Mouse (Mus musculus) intestine, embryonic 15.5 days (tissue): ENCODE data around the gene Shank2. TPM values are rescaled to one million over a fixed set of nuclear protein-coding genes. Genes with fewer than 3 reads are reported as not detected.

Source experiments
- ATAC-seq: fragments of 200-750 bp; cut with Nextera tagmentation; 2 replicates; pipeline ENCODE4 v1.8.0; 2017; ENCODE audit warnings: moderate TSS enrichment, moderate library complexity
- H3K27ac ChIP-seq: fragments of 300-500 bp; sonication (generic); 2 replicates; pipeline ENCODE4 v1.5.1; 2015; ENCODE audit warnings: mild to moderate bottlenecking, inconsistent platforms
- H3K27me3 ChIP-seq: fragments of 300-500 bp; sonication (generic); replicated peaks from 2 replicates; pipeline ENCODE4 v1.6.1; 2015; ENCODE audit warnings: inconsistent platforms
- H3K36me3 ChIP-seq: fragments of 300-500 bp; sonication (generic); 2 replicates; pipeline ENCODE4 v1.6.1; 2015; ENCODE audit warnings: inconsistent platforms
- H3K4me1 ChIP-seq: fragments of 300-500 bp; sonication (generic); replicated peaks from 2 replicates; pipeline ENCODE4 v1.6.1; 2015; ENCODE audit warnings: inconsistent platforms
- H3K4me2 ChIP-seq: fragments of 300-500 bp; sonication (generic); replicated peaks from 2 replicates; pipeline ENCODE4 v1.6.1; 2015; ENCODE audit warnings: mild to moderate bottlenecking, inconsistent platforms
- H3K4me3 ChIP-seq: fragments of 300-500 bp; sonication (generic); replicated peaks from 2 replicates; pipeline ENCODE4 v1.5.1; 2015; ENCODE audit warnings: inconsistent platforms
- H3K9ac ChIP-seq: fragments of 300-500 bp; sonication (generic); 2 replicates; pipeline ENCODE4 v1.6.1; 2015; ENCODE audit warnings: inconsistent platforms
- H3K9me3 ChIP-seq: fragments of 300-500 bp; sonication (generic); 2 replicates; pipeline ENCODE4 v1.6.1; 2016; ENCODE audit warnings: inconsistent platforms
- WGBS: fragments of 180-500 bp; shearing (Covaris S2); methylation state at CpG from one replicate; pipeline ENCODE4 v1.1.7; 2015; 5-methylcytosine and 5-hydroxymethylcytosine counted together
- polyA plus RNA-seq: library from polyadenylated mRNA; unstranded; fragments of >200 nt; fragmentation: Nextera tagmentation; extraction: Ambion mirVana; gene quantifications from 2 replicates; pipeline ENCODE4 v1.2.1, GENCODE M21; 2015

The Shank2 gene
- polyA plus RNA-seq, 1 experiment from 2014 or later, result 0.99 TPM

DNA sequence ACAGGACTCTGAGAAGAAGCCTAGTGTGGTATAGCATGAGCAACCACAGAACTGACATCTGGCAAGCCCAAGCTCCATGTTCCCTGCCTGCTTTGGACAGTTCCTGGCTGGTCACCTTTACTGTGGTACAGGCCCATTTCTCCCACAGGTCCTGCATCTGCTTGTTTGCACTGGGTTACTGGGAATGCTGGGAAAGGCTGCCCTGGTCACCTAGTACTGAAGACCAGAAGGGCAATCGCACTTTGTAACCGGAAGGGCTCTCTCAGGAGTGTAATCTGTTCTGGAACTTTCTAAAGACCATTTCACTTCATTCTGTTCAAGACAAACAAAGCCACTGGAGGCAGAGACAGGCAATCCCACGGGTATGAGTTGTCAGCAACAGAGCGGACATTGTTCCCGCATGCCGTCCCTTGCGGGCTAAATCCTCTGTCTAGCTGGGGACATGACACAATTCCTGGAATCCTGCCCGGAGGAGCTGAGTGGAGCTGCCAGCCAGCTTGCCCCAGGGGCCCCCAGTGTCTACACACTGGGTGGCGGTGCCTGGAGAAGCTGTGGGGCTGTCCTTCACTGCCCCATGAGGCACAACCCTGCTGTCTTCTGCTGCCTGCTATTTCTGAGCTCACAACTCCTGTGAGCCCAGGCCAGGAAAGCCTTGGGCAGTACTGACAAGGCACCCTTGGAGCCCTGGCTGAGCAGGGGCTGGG is 36.4 kb downstream of the Shank2 start:
- Histone ChIP-seq H3K4me2 (no peak overlapping the region), H3K4me3 (no peak overlapping the region), H3K27ac (peak overlapping the region; percentile 18; the same call in 1 of the 2 replicates), H3K9me3 (no peaks in the 10 kb centered on the region), H3K4me1 (peaks cover 8% of the 10 kb centered on the region; the same call in 1 of the 2 replicates), H3K27me3 (no peaks in the 10 kb centered on the region), H3K9ac (no peak overlapping the region), H3K36me3 (no peaks in the 10 kb centered on the region)
- WGBS, result 43% methylated on average over 9 of the region's 9 CpGs
- peak; percentile 72 for ATAC-seq

DNA sequence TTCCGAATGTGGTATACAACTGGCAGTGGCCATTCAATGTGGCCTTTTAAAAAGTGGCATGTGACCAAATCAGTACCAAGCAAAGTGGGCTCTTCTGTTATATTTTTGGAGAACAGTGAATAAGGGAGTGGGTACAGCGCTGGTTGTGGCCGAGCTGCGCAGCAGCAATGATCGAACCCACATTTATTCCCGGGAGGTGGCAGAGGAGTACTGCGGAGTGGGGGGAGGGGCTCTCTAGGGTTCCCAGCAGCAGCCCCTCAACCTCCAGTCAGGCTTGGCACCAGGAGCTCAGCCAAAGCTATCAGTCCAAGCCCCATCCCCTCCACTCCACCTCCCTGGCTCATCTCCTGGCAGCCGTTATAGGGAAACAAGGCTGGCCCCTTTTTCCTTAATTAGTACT is 37.0 kb downstream of the Shank2 start:
- H3K4me3 ChIP-seq, result no peak overlapping the region
- no peak overlapping the region for H3K4me2 ChIP-seq
- H3K36me3 ChIP-seq, result no peaks in the 10 kb centered on the region
- H3K27ac ChIP-seq, result 0 out of 2 replicates have a peak overlapping the region, but pooled peaks have one; percentile 13
- no peak for ATAC-seq
- WGBS, result 71% methylated on average over 8 of the region's 8 CpGs
- H3K27me3 ChIP-seq, result no peaks in the 10 kb centered on the region
- peaks cover 8% of the 10 kb centered on the region; the same call in 1 of the 2 replicates for H3K4me1 ChIP-seq
- H3K9ac ChIP-seq, result no peak overlapping the region
- no peaks in the 10 kb centered on the region for H3K9me3 ChIP-seq

DNA sequence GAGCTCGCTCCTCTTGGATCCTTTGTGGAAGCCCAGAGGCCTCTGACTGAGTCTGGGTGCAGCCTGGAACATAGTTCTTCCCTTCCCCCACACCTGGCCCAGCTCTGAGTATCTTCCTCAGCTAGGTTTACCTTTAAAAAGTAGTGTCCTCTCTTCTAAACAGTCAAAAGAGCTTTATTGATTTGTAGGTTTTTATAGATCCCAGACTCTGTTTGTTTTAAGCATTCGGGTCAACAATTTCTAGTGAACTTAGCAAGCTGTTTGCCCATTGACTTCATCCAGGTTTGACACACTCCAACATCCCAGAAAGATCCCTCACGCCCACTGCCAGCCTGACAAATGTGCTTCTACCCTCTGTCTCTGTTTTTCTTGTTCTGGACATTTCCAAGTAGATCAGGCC is 38.6 kb downstream of the Shank2 start:
- Histone ChIP-seq H3K4me3 (no peak overlapping the region), H3K27ac (no peak overlapping the region), H3K9ac (no peak overlapping the region), H3K4me2 (no peak overlapping the region), H3K36me3 (no peaks in the 10 kb centered on the region), H3K4me1 (peaks cover 8% of the 10 kb centered on the region; the same call in 1 of the 2 replicates), H3K27me3 (no peaks in the 10 kb centered on the region), H3K9me3 (no peaks in the 10 kb centered on the region)
- WGBS, result 48% methylated on average over 3 of the region's 3 CpGs
- ATAC-seq, result no peak

DNA sequence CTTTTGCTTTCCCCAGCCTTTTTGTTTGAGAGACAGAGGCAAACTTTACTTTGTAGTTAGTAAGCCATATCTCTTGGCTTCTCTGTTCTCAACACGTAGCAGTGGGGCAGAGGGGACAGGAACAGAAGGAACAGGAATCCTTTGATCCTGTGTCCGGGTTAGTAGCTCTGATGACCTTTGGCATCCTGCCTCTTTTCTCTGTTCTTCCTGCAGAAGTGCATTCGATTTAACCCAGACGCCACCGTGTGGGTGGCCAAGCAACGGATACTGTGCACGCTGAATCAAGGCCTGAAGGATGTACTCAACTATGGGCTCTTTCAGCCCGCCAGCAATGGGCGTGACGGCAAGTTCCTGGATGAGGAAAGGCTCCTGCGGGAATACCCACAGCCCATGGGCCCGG is 50.3 kb downstream of the Shank2 start:
- Histone ChIP-seq H3K9me3 (no peaks in the 10 kb centered on the region), H3K4me1 (peaks cover 9% of the 10 kb centered on the region), H3K4me3 (no peak overlapping the region), H3K9ac (no peak overlapping the region), H3K36me3 (no peaks in the 10 kb centered on the region), H3K27me3 (no peaks in the 10 kb centered on the region), H3K4me2 (no peak overlapping the region), H3K27ac (peak overlapping the region; percentile 11; the same call in 1 of the 2 replicates)
- whole genome bisulfite sequencing, result 3% methylated on average over 12 of the region's 12 CpGs
- peak; percentile 57 for ATAC-seq

DNA sequence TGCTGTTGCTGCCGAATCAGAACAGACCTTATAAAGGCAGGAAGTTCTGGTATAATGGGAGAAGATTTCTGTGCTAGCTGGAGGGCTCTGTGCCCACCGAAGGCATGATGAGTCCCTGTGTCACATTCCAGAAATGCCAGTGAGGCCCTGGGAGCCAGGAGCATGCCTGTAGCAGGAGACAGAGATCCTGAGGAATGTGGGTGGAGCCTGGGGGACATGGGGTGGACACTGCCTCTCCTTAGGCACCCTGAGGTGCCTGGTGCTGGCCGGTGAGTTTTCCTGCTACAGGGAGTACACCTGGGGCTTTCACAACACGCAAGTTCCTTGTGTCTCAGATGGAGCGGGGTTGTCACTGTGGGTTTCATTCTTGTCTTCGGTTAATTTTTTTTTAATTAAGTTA is 53.5 kb downstream of the Shank2 start:
- WGBS, result 55% methylated on average over 6 of the region's 6 CpGs
- Histone ChIP-seq H3K9me3 (no peaks in the 10 kb centered on the region), H3K9ac (no peak overlapping the region), H3K4me1 (peaks cover 9% of the 10 kb centered on the region), H3K27me3 (no peaks in the 10 kb centered on the region), H3K4me2 (no peak overlapping the region), H3K4me3 (no peak overlapping the region), H3K27ac (0 out of 2 replicates have a peak overlapping the region, but pooled peaks have one; percentile 11), H3K36me3 (no peaks in the 10 kb centered on the region)
- ATAC-seq, result peak; percentile 21; the same call in 1 of the 2 replicates

DNA sequence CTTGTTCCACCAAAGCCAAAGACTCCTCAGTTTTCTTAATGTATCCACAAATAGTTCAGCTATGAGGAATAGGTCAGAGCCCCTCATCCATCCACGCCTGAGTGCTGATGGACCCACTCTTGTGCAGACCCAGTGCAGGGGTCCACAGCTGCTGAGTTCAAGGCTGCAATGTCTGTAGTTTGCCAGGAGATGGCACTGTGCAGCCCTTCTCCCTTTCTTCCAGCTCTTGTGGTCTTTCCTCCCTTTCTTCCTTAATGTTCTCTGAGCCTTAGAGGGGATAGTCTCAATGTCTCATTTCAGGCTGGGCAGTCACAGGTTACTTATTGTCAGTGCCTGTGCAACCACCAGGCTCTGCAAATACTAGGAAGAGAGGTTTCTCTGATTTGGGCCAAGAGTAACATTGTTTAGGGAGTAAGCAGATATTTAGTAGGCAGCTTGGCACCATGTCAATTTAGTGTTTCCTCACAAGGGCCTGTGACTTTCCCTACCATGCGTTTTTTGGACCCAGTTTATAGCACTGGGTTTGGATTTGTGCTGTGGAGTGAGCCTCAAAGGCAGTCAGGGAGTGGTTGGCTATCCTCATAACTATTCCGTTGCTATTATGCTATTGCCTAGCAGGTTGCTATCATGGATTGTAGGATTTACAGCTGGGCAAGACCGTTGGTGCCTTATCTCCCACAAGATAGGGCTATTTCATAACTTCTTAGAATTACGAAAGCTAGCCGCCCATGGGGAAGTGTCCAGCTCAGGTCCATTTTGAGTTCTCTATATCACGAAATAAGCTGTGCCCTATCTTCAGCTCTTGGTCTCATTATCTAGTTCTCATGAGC is 54.2 kb downstream of the Shank2 start:
- Histone ChIP-seq H3K4me3 (no peak overlapping the region), H3K9ac (no peak overlapping the region), H3K36me3 (no peaks in the 10 kb centered on the region), H3K9me3 (no peaks in the 10 kb centered on the region), H3K27ac (peak overlapping the region; percentile 67), H3K4me2 (no peak overlapping the region), H3K4me1 (peaks cover 9% of the 10 kb centered on the region), H3K27me3 (no peaks in the 10 kb centered on the region)
- WGBS, result 54% methylated on average over 7 of the region's 7 CpGs
- peak; percentile 87 for ATAC-seq

DNA sequence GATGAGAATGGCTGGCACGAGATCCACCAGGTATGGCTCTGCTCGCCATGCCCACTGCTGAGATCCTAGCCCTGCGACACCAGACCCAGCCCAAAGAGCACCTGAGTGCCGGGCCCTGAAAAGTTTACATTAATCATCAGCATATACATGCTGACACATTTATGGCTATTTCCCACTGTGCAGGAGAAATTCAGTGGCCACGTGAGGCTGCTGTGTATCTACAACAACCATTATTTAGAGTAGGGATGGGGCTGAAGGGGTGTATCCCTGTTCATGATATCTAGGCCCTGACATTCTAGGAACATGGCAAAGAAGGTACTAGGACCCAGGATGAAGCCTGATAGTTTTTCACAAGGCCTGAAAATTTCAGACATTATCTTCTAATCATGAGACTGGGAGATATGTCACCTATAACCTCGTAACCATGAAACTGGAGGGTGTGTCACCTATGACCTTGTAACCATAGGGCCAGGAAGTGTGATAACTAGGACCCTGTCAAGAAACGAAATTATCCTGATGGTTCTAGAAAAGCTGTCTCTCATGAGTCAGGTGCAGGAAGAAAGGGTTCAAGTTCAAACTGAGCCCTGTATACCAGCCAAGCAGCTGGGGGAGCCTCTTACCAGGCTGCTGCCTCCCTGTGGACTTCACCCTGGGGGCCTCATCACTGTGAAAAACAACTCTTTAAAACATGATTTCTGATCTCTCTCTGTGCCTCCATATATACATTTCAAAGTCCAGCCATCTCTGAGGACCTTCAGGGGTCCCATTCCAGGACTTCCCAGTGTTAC is 68.6 kb downstream of the Shank2 start:
- peak overlapping the region; percentile 25; the same call in 1 of the 2 replicates for H3K27ac ChIP-seq
- no peak overlapping the region for H3K9ac ChIP-seq
- 0 out of 2 replicates have a peak, but pooled peaks cover 3% of the 10 kb centered on the region for H3K4me1 ChIP-seq
- H3K4me2 ChIP-seq, result no peak overlapping the region
- H3K9me3 ChIP-seq, result no peaks in the 10 kb centered on the region
- no peak overlapping the region for H3K4me3 ChIP-seq
- no peaks in the 10 kb centered on the region for H3K27me3 ChIP-seq
- peak; percentile 80 for ATAC-seq
- 59% methylated on average over 7 of the region's 7 CpGs for WGBS
- no peaks in the 10 kb centered on the region for H3K36me3 ChIP-seq

DNA sequence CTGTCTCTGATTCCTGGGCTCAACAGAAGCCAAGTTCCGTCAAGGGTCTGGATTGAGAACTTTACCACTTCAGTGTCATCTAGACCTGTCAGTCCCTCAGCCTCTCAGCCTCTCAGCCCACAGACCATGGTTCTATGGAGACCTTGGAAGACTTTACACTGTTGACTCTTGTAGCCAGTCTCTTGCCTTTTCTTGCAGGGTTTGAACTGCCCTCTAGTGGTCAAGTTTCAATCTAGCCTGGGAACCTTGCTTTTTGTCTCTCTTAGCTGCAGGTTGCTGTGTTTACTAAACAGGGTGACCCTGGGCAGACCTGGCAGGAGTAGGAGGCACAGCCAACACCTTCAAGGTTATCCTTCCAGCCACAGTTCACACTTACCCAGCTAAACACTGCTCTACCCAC is 70.5 kb downstream of the Shank2 start:
- no peaks in the 10 kb centered on the region for H3K27me3 ChIP-seq
- H3K27ac ChIP-seq, result no peak overlapping the region
- H3K4me3 ChIP-seq, result no peak overlapping the region
- no peak overlapping the region for H3K9ac ChIP-seq
- H3K36me3 ChIP-seq, result no peaks in the 10 kb centered on the region
- no peak overlapping the region for H3K4me2 ChIP-seq
- H3K4me1 ChIP-seq, result 0 out of 2 replicates have a peak, but pooled peaks cover 3% of the 10 kb centered on the region
- WGBS, result 21% methylated on average over 1 of the region's 1 CpGs
- H3K9me3 ChIP-seq, result no peaks in the 10 kb centered on the region
- ATAC-seq, result no peak

DNA sequence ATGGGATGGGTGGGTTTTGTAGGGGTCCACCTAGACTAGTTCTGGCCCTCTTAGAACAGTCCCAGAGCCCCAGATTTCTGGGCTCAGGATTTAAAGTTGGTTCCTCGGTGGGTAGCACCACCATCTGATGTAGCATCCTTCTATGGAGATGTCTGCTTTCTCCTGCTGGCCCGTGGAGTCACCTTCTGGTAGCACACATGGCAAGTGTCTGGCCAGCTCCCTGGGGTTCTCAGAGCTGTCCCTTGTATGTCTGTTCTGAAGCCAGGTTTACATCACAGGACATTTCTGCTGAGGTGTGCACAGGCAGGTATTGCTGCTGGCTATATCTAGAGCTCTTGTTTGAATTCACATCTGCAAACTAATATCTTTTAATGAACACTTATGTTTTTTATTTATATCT is 71.1 kb downstream of the Shank2 start:
- Histone ChIP-seq H3K27ac (no peak overlapping the region), H3K4me2 (no peak overlapping the region), H3K27me3 (no peaks in the 10 kb centered on the region), H3K9me3 (no peaks in the 10 kb centered on the region), H3K4me3 (no peak overlapping the region), H3K9ac (no peak overlapping the region), H3K4me1 (0 out of 2 replicates have a peak, but pooled peaks cover 3% of the 10 kb centered on the region), H3K36me3 (no peaks in the 10 kb centered on the region)
- 89% methylated on average over 2 of the region's 2 CpGs for WGBS
- no peak for ATAC-seq

DNA sequence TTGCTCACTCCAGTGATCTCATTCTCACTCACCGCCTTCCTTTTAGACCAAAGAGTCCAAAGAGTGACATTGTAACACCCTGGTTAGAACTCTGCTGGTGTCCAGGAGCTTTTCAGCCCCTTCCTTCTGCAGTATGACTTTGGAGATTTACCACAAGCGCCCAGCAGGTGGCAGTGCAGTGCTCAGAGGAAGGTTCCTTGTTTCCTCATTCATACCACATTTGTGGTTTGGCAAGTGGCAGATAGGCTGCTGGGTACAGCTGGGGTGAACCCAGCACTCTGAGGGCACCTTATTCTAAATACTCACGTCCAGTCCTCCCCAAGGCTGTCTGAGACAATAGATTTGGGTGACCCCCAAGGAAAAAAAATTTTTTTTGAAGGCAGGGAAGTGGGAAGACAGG is 73.0 kb downstream of the Shank2 start:
- ATAC-seq, result no peak
- no peak overlapping the region for H3K27ac ChIP-seq
- H3K4me2 ChIP-seq, result no peak overlapping the region
- no peaks in the 10 kb centered on the region for H3K36me3 ChIP-seq
- no peaks in the 10 kb centered on the region for H3K9me3 ChIP-seq
- H3K9ac ChIP-seq, result no peak overlapping the region
- no peak overlapping the region for H3K4me3 ChIP-seq
- no peaks in the 10 kb centered on the region for H3K27me3 ChIP-seq
- 28% methylated on average over 3 of the region's 3 CpGs for WGBS
- H3K4me1 ChIP-seq, result 0 out of 2 replicates have a peak, but pooled peaks cover 3% of the 10 kb centered on the region

DNA sequence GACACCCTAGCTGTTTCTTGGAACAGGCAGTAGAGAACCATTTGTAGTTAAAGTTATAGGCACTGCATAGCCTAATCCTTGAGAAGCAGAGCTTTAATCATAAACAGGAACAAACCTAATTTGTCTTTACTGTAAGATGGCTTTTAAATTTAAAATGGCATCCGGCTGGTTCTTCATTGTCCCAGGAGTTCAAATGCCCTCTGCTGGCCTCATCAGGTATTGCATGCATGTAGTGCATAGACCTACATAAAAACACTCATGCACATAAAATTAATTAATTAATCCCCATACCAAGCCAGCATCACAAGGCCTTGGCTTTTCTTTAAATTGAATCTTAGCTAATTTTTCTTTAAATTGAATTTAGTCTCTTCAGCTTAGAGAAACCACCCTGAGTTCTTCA is 76.9 kb downstream of the Shank2 start:
- Histone ChIP-seq H3K4me2 (no peak overlapping the region), H3K4me3 (no peak overlapping the region), H3K27ac (no peak overlapping the region), H3K9me3 (no peaks in the 10 kb centered on the region), H3K36me3 (no peaks in the 10 kb centered on the region), H3K27me3 (no peaks in the 10 kb centered on the region), H3K9ac (no peak overlapping the region), H3K4me1 (no peaks in the 10 kb centered on the region)
- ATAC-seq, result no peak
- WGBS, result 82% methylated on average over 1 of the region's 1 CpGs

DNA sequence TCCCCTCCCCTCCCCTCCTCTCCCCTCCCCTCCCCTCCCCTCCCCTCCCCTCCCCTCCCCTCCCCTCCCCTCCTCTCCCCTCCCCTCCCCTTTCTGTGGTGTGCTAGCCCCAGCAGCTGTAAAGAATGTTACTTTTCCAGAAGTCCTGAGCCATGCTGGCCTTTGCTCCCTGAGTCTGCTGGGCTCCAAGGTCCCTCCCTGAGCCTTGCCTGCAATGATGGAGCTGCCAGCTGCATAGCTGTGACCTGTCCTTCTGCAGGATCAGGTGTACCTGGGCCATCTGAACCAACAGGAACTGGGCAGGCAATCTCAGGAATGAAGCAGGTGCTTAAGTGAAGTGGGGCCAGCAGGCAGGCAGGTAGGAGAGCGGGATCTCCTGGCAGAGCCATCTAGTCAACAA is 78.1 kb downstream of the Shank2 start:
- Histone ChIP-seq H3K36me3 (no peaks in the 10 kb centered on the region), H3K4me1 (no peaks in the 10 kb centered on the region), H3K27me3 (no peaks in the 10 kb centered on the region), H3K9ac (no peak overlapping the region), H3K4me3 (no peak overlapping the region), H3K4me2 (no peak overlapping the region), H3K9me3 (no peaks in the 10 kb centered on the region), H3K27ac (no peak overlapping the region)
- WGBS, result 97% methylated on average over 1 of the region's 1 CpGs
- no peak for ATAC-seq
